Mouse (Mus musculus): Measurements from ENCODE around the gene Fez2. TPM values are rescaled to one million over a fixed set of nuclear protein-coding genes. Genes with fewer than 3 reads are reported as not detected.

The Fez2 gene
- polyA plus RNA-seq, 1 experiment from 2014 or later, result 17.6 TPM

DNA sequence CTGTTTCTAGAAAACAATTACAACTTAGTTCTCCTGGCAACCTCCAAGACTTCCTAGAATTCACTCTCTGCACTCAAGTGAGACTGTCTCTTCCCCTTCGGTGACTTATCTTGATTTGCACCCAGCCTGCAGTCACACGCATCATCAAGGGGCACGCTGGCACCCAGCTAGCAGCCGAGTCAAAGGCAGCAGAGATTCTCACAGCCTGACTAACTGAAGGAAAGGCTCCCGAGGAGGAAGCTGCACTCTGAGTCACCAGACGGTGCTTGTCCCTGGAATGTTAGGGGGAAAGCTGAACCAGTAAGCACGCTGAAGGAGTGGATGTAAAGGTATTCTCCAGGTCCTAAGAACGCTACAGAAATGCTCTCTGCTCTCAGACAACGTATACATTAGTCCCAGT is 30.3 kb downstream of the Fez2 start:
- no peaks in the 10 kb centered on the region for H3K9me3 ChIP-seq (replicated peaks)
- H3K27ac ChIP-seq, result peak overlapping the region; percentile 44; the same call in 1 of the 2 replicates
- H3K36me3 ChIP-seq, result 0 out of 2 replicates have a peak, but pooled peaks cover 4% of the 10 kb centered on the region
- WGBS (ENCODE audit: insufficient replicate concordance), result 55% methylated on average over 9 of the region's 9 CpGs
- ATAC-seq (ENCODE audit: low read depth) (0 out of 2 replicates have a peak, but pooled peaks have one; percentile 4), DNase-seq (no peak)
- H3K9ac ChIP-seq, result no peak overlapping the region
- H3K4me2 ChIP-seq, result no peak overlapping the region
- H3K27me3 ChIP-seq, result no peaks in the 10 kb centered on the region
- H3K4me3 ChIP-seq (replicated peaks), result no peak overlapping the region
- peaks cover 7% of the 10 kb centered on the region; the same call in 1 of the 2 replicates for H3K4me1 ChIP-seq (replicated peaks)

DNA sequence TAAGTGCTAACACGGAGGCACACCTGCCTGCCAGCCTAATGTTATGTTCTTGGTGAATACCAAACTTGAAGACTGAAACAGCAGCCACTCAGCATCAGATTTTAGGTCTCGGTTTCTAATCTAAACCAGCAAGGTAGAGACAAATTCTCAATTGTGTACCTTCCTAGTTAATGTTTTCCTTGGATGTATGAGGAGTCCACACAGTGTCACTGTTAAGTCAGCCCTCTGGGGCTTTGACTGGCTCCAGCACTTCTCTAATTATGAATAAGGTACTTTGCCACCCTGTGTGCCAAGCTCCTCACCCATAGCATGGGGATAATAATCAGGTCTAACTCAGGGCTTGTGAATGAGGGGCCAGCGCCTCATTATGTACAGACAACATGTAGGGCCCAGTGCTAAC is 35.6 kb downstream of the Fez2 start:
- no peak overlapping the region for H3K4me2 ChIP-seq
- no peaks in the 10 kb centered on the region for H3K9me3 ChIP-seq (replicated peaks)
- no peak overlapping the region for H3K9ac ChIP-seq
- H3K4me3 ChIP-seq (replicated peaks), result no peak overlapping the region
- H3K4me1 ChIP-seq (replicated peaks), result peaks cover 4% of the 10 kb centered on the region; the same call in 1 of the 2 replicates
- 71% methylated on average over 3 of the region's 3 CpGs for WGBS (ENCODE audit: insufficient replicate concordance)
- peaks cover 26% of the 10 kb centered on the region for H3K36me3 ChIP-seq
- ATAC-seq (ENCODE audit: low read depth) (peak; percentile 38), DNase-seq (no peak)
- no peak overlapping the region for H3K27ac ChIP-seq
- H3K27me3 ChIP-seq, result no peaks in the 10 kb centered on the region

GRCm38 (mm10) chr17:78379730-78380245 is 38.2 kb downstream of the Fez2 start:
- WGBS (ENCODE audit: insufficient replicate concordance), result 85% methylated on average over 11 of the region's 11 CpGs
- Histone ChIP-seq H3K27ac (no peak overlapping the region), H3K36me3 (peaks cover 24% of the 10 kb centered on the region)

GRCm38 (mm10) chr17:78379079-78379729 is 38.7 kb downstream of the Fez2 start:
- Histone ChIP-seq H3K27ac (no peak overlapping the region), H3K36me3 (peaks cover 24% of the 10 kb centered on the region), H3K4me1 (replicated peaks) (peaks cover 4% of the 10 kb centered on the region; the same call in 1 of the 2 replicates), H3K9ac (no peak overlapping the region), H3K4me2 (no peak overlapping the region), H3K27me3 (no peaks in the 10 kb centered on the region), H3K4me3 (replicated peaks) (no peak overlapping the region), H3K9me3 (replicated peaks) (no peaks in the 10 kb centered on the region)
- no peak for ATAC-seq (ENCODE audit: low read depth)
- no peak for DNase-seq
- 70% methylated on average over 8 of the region's 8 CpGs for WGBS (ENCODE audit: insufficient replicate concordance)

More at GRCm38 (mm10) chr17:78379730-78380245, 38.2 kb downstream of the Fez2 start:
- Histone ChIP-seq H3K4me1 (replicated peaks) (peaks cover 4% of the 10 kb centered on the region; the same call in 1 of the 2 replicates), H3K9ac (no peak overlapping the region), H3K4me3 (replicated peaks) (no peak overlapping the region), H3K27me3 (no peaks in the 10 kb centered on the region), H3K9me3 (replicated peaks) (no peaks in the 10 kb centered on the region), H3K4me2 (no peak overlapping the region)
- DNase-seq (no peak), ATAC-seq (ENCODE audit: low read depth) (no peak)

GRCm38 (mm10) chr17:78376587-78376986 is 41.4 kb downstream of the Fez2 start:
- Histone ChIP-seq H3K4me2 (no peak overlapping the region), H3K4me3 (replicated peaks) (no peak overlapping the region), H3K9ac (no peak overlapping the region), H3K36me3 (peaks cover 22% of the 10 kb centered on the region), H3K27ac (no peak overlapping the region), H3K27me3 (no peaks in the 10 kb centered on the region), H3K4me1 (replicated peaks) (peaks cover 4% of the 10 kb centered on the region; the same call in 1 of the 2 replicates), H3K9me3 (replicated peaks) (no peaks in the 10 kb centered on the region)
- 76% methylated on average over 8 of the region's 8 CpGs for WGBS (ENCODE audit: insufficient replicate concordance)
- DNase-seq, result no peak
- no peak for ATAC-seq (ENCODE audit: low read depth)

GRCm38 (mm10) chr17:78374756-78375155 is 43.2 kb downstream of the Fez2 start:
- Histone ChIP-seq H3K9ac (no peak overlapping the region), H3K27ac (no peak overlapping the region), H3K27me3 (no peaks in the 10 kb centered on the region), H3K36me3 (peaks cover 17% of the 10 kb centered on the region), H3K4me1 (replicated peaks) (peaks cover 4% of the 10 kb centered on the region; the same call in 1 of the 2 replicates), H3K9me3 (replicated peaks) (no peaks in the 10 kb centered on the region), H3K4me2 (no peak overlapping the region), H3K4me3 (replicated peaks) (no peak overlapping the region)
- ATAC-seq (ENCODE audit: low read depth) (no peak), DNase-seq (no peak)
- WGBS (ENCODE audit: insufficient replicate concordance), result 82% methylated on average over 10 of the region's 10 CpGs

DNA sequence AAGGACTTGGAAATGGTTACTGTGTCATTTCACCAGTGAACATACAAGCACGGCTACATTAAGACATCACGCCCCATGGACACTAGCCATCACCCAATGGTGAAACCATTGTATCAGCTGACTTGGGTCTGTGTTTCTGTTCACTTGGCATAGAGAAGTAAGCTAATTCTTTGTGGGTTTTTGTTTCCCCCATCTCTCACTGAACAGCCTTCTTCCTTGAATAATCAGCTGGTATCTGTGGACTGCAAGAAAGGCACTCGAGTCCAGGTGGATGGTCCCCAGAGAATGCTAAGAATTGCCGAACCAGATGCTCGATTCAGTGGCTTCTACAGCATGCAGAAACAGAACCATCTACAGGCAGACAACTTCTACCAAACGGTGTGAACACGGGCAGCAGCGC is 44.1 kb downstream of the Fez2 start:
- 88% methylated on average over 8 of the region's 8 CpGs for WGBS (ENCODE audit: insufficient replicate concordance)
- DNase-seq (no peak), ATAC-seq (ENCODE audit: low read depth) (no peak)
- Histone ChIP-seq H3K27ac (no peak overlapping the region), H3K9ac (no peak overlapping the region), H3K9me3 (replicated peaks) (no peaks in the 10 kb centered on the region), H3K4me1 (replicated peaks) (no peaks in the 10 kb centered on the region), H3K4me2 (no peak overlapping the region), H3K4me3 (replicated peaks) (no peak overlapping the region), H3K27me3 (no peaks in the 10 kb centered on the region), H3K36me3 (peaks cover 17% of the 10 kb centered on the region)

DNA sequence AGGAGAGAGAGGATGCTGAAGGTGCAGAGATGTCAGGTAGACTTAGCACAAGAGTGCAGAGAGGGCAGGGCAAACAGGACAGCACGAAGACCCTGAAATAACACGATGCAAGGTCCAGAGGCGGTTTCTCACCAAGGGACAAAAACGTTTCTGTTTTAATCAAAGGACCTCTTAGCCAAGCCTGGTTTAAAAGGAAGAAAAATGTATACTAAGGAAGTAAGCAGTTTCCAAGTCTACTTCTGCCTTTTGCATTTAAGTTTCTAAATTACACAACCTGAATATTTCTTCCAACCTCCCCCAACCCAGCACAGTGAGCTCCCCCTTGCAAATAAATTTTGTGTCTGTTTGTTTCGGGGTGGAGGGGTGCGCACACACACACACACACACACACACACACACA is 44.8 kb downstream of the Fez2 start:
- peaks cover 11% of the 10 kb centered on the region for H3K36me3 ChIP-seq
- no peak overlapping the region for H3K4me2 ChIP-seq
- DNase-seq, result no peak
- H3K4me3 ChIP-seq (replicated peaks), result no peak overlapping the region
- no peak for ATAC-seq (ENCODE audit: low read depth)
- H3K9me3 ChIP-seq (replicated peaks), result no peaks in the 10 kb centered on the region
- H3K4me1 ChIP-seq (replicated peaks), result no peaks in the 10 kb centered on the region
- no peaks in the 10 kb centered on the region for H3K27me3 ChIP-seq
- H3K9ac ChIP-seq, result no peak overlapping the region
- no peak overlapping the region for H3K27ac ChIP-seq
- WGBS (ENCODE audit: insufficient replicate concordance), result 78% methylated on average over 6 of the region's 6 CpGs

DNA sequence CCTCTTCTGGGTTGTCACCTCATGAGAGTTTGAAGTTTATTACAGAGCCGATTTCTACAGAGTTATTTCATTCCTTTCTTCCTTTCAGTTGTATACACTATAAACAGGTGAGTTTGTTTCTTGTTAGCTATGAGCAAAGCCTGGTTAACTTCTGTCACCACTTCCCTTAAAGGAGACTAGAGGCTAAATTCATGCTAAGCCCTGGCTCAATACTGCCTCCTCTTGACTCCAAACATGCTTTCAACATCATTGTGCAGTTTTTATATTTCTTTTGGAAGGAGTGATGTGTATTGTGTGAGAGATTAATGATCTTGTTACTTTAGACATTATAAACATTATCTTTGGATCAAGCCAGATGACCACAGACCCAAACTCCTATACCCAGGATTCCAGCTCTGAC is 47.5 kb downstream of the Fez2 start:
- no peaks in the 10 kb centered on the region for H3K36me3 ChIP-seq
- H3K9ac ChIP-seq, result no peak overlapping the region
- no peak for DNase-seq
- 63% methylated on average over 1 of the region's 1 CpGs for WGBS (ENCODE audit: insufficient replicate concordance)
- no peak overlapping the region for H3K4me3 ChIP-seq (replicated peaks)
- no peaks in the 10 kb centered on the region for H3K9me3 ChIP-seq (replicated peaks)
- no peak for ATAC-seq (ENCODE audit: low read depth)
- H3K4me2 ChIP-seq, result no peak overlapping the region
- no peak overlapping the region for H3K27ac ChIP-seq
- H3K4me1 ChIP-seq (replicated peaks), result no peaks in the 10 kb centered on the region
- no peaks in the 10 kb centered on the region for H3K27me3 ChIP-seq

GRCm38 (mm10) chr17:78368481-78368880 is 49.5 kb downstream of the Fez2 start:
- ATAC-seq (ENCODE audit: low read depth) (no peak), DNase-seq (no peak)
- H3K9me3 ChIP-seq (replicated peaks), result no peaks in the 10 kb centered on the region
- no peak overlapping the region for H3K4me2 ChIP-seq
- H3K36me3 ChIP-seq, result no peaks in the 10 kb centered on the region
- H3K9ac ChIP-seq, result no peak overlapping the region
- no peak overlapping the region for H3K4me3 ChIP-seq (replicated peaks)
- WGBS (ENCODE audit: insufficient replicate concordance), result 78% methylated on average over 8 of the region's 8 CpGs
- H3K27ac ChIP-seq, result no peak overlapping the region
- H3K27me3 ChIP-seq, result no peaks in the 10 kb centered on the region
- 0 out of 2 replicates have a peak, but pooled peaks cover 1% of the 10 kb centered on the region for H3K4me1 ChIP-seq (replicated peaks)

DNA sequence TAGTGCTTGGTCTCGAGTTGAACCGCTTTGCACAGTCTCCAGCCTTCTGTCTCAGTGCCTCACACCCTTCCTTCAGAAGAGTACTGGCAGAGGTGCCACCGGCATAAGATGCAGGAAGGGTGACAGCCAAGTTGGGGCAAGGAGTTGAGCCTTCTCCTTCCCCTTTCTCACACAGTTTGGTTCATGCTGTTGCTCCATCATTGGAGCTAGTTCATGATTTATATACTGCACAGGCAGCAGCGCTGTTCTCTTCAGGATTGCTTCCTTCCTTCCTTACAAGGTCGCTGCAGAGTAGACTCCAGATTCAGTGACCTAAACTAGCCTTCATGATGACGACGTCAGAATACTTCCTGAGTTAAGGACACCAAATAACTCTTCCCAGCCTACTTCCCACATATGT is 51.9 kb downstream of the Fez2 start:
- no peak overlapping the region for H3K4me2 ChIP-seq
- DNase-seq (no peak), ATAC-seq (ENCODE audit: low read depth) (no peak)
- H3K4me3 ChIP-seq (replicated peaks), result no peak overlapping the region
- WGBS (ENCODE audit: insufficient replicate concordance), result 50% methylated on average over 7 of the region's 7 CpGs
- H3K27ac ChIP-seq, result no peak overlapping the region
- no peaks in the 10 kb centered on the region for H3K9me3 ChIP-seq (replicated peaks)
- peaks cover 21% of the 10 kb centered on the region for H3K4me1 ChIP-seq (replicated peaks)
- H3K36me3 ChIP-seq, result no peaks in the 10 kb centered on the region
- H3K27me3 ChIP-seq, result no peaks in the 10 kb centered on the region
- H3K9ac ChIP-seq, result no peak overlapping the region
